ENCODE assay signal across 25 mouse cellular contexts in the genomic region with DNA sequence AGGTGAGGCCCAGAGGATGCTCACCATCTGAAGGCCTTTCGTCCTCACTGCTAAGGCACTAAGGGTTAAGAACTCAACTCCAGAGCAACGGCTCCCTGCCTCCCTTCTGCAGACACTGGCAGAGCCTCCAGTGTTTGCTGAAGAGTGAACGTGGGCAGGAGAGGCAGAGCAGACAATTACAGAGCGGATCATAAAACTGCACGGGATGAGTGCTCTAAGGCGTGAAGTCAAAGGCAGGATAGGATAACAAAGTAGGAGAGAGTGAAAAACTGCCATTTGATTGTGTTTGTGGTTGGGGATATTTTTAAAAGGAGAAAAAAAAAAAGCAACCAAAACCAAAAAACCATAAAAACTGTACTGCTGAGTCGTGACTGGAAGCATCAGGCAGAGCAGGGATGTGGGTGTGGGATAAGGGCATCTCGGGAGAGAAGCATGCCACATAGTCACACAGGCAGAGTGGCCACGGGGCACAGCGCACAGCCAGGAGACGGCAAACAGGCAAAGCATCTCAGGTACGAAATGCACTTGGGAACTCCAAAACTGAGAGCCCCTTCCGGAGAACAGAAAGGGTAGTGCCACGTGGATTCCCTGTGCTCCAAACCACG. TPM values are rescaled to one million over a fixed set of nuclear protein-coding genes. Genes with fewer than 3 reads are reported as not detected.
A peak's percentile ranks its signal among the peaks of the same experiment; 100 is the strongest.
DNase-seq lines count a peak whose midpoint lies in the region; ATAC-seq and TF ChIP-seq lines count a peak whose summit lies in the region.
"Had no signal": no experiment of that assay in that cellular context is flagged by ENCODE, and none has a peak within 500 bp of the region (broad histone marks: within the 10 kb centered on the region; RNA-seq: fewer than 3 reads in every experiment).

No protein-coding gene starts in this region.

- 28% methylated on average over 15 of the region's 15 CpGs for WGBS in kidney, embryonic 15.5 days
- WGBS in midbrain, embryonic 14.5 days = 70% methylated on average over 15 of the region's 15 CpGs
- 80% methylated on average over 15 of the region's 15 CpGs for WGBS in midbrain, embryonic 10.5 days

- H3K27ac ChIP-seq in kidney, embryonic 15.5 days = peak overlapping the region; percentile 66
- H3K27ac ChIP-seq in midbrain, embryonic 14.5 days (replicated peaks; ENCODE audit: low read depth, low read length) = no peak overlapping the region
- no peak overlapping the region for H3K27ac ChIP-seq in midbrain, embryonic 10.5 days (replicated peaks)
- H3K27ac ChIP-seq: embryonic facial prominence, embryonic 12.5 days; forebrain, embryonic 13.5 days; hindbrain, embryonic 12.5 days; limb, embryonic 15.5 days; liver, embryonic 15.5 days; macrophage; midbrain, embryonic 12.5 days; stomach, postnatal 0 days had no signal

- no peak overlapping the region for H3K4me3 ChIP-seq in kidney, embryonic 15.5 days (replicated peaks)
- H3K4me3 ChIP-seq in midbrain, embryonic 14.5 days (replicated peaks; ENCODE audit: low read depth, low read length) = no peak overlapping the region
- no peak overlapping the region for H3K4me3 ChIP-seq in midbrain, embryonic 10.5 days
- H3K4me3 ChIP-seq: embryonic facial prominence, embryonic 12.5 days; erythroblast, embryonic 14.5 days; forebrain, embryonic 13.5 days; hindbrain, embryonic 12.5 days; limb, embryonic 15.5 days; liver, embryonic 15.5 days; midbrain, embryonic 12.5 days had no signal

- TF ChIP-seq CTCF in Patski (IDR thresholded peaks at IDR 0.05) = no peak

- in situ Hi-C loops in Patski (cut with MboI; ENCODE audit: low pct_unique_long_range_greater_than_20kb) = no loop called here

- ATAC-seq in kidney, embryonic 15.5 days (replicated peaks; ENCODE audit: low FRiP score) = peak; percentile 67
- no peak for ATAC-seq in midbrain, embryonic 14.5 days (ENCODE audit: low FRiP score, low TSS enrichment)
- no peak for ATAC-seq in Patski
- ATAC-seq in CD4-positive, CD25-positive, alpha-beta regulatory T cell, adult 4 months = no peak
- ATAC-seq: activated CD4-positive, CD25-positive, alpha-beta regulatory T cell, adult 4 months; intestine, embryonic 16.5 days had no signal

- peak overlapping the region; percentile 33 for H3K4me2 ChIP-seq in kidney, embryonic 15.5 days
- no peak overlapping the region for H3K4me2 ChIP-seq in midbrain, embryonic 14.5 days (ENCODE audit: low read length)
- H3K4me2 ChIP-seq: embryonic facial prominence, embryonic 12.5 days; forebrain, embryonic 13.5 days; heart, embryonic 11.5 days; limb, embryonic 15.5 days; liver, embryonic 15.5 days; midbrain, embryonic 12.5 days had no signal

- H3K27me3 ChIP-seq in kidney, embryonic 15.5 days = no peaks in the 10 kb centered on the region
- H3K27me3 ChIP-seq in midbrain, embryonic 14.5 days (ENCODE audit: control insufficient read depth, insufficient read depth, low read length) = no peaks in the 10 kb centered on the region
- no peaks in the 10 kb centered on the region for H3K27me3 ChIP-seq in midbrain, embryonic 10.5 days (ENCODE audit: low read depth, poor library complexity, severe bottlenecking)
- no peaks in the 10 kb centered on the region for H3K27me3 ChIP-seq in Patski
- H3K27me3 ChIP-seq: embryonic facial prominence, embryonic 12.5 days; forebrain, embryonic 13.5 days; limb, embryonic 15.5 days; liver, embryonic 15.5 days; midbrain, embryonic 12.5 days had no signal

- peaks cover 20% of the 10 kb centered on the region; the same call in 1 of the 2 replicates for H3K36me3 ChIP-seq in kidney, embryonic 15.5 days
- H3K36me3 ChIP-seq in midbrain, embryonic 14.5 days (ENCODE audit: control insufficient read depth, insufficient read depth, low read length) = no peaks in the 10 kb centered on the region
- no peaks in the 10 kb centered on the region; the same call in 1 of the 2 replicates for H3K36me3 ChIP-seq in midbrain, embryonic 10.5 days
- H3K36me3 ChIP-seq: hindbrain, embryonic 12.5 days had no signal

- CTCF ChIA-PET in Patski (lab: Charles Lee) = interaction anchor here (0.8 kb wide), 1 partner anchor 29 kb away, joined by 3 read pairs; no protein-coding TSS in a partner anchor

- no peak for DNase-seq in kidney, adult 9 months
- DNase-seq in midbrain, embryonic 14.5 days = peak; percentile 39
- DNase-seq in midbrain, embryonic 10.5 days (ENCODE audit: low spot score) = no peak
- peak; percentile 22 for DNase-seq in Patski (ENCODE audit: low read depth, low spot score)
- peak; percentile 82 for DNase-seq in brain, adult 2 months (ENCODE audit: low read depth, low spot score)
- DNase-seq: cerebellum, adult 11 months; cerebellum, postnatal 10 days; heart, postnatal 10 days; kidney, postnatal 4 days; layer of hippocampus, postnatal 36 days; thymus, postnatal 14 days had no signal

- POLR2A ChIA-PET in Patski (lab: Charles Lee) = interaction anchor here (1.0 kb wide), 1 partner anchor 21 kb away, joined by 3 read pairs; no protein-coding TSS in a partner anchor

- H3K9ac ChIP-seq in kidney, embryonic 15.5 days = no peak overlapping the region
- H3K9ac ChIP-seq in midbrain, embryonic 14.5 days (replicated peaks; ENCODE audit: low read length) = no peak overlapping the region
- H3K9ac ChIP-seq: embryonic facial prominence, embryonic 12.5 days; forebrain, embryonic 13.5 days; hindbrain, embryonic 12.5 days; limb, embryonic 15.5 days; liver, embryonic 15.5 days; midbrain, embryonic 12.5 days had no signal

- H3K4me1 ChIP-seq in kidney, embryonic 15.5 days = peaks cover 49% of the 10 kb centered on the region
- H3K4me1 ChIP-seq in midbrain, embryonic 14.5 days (ENCODE audit: control insufficient read depth, insufficient read depth, low read length) = 0 out of 2 replicates have a peak, but pooled peaks cover 3% of the 10 kb centered on the region
- H3K4me1 ChIP-seq in midbrain, embryonic 10.5 days = peaks cover 4% of the 10 kb centered on the region; the same call in 1 of the 2 replicates

- H3K9me3 ChIP-seq in kidney, embryonic 15.5 days (replicated peaks) = no peaks in the 10 kb centered on the region
- no peaks in the 10 kb centered on the region for H3K9me3 ChIP-seq in midbrain, embryonic 14.5 days (ENCODE audit: control insufficient read depth, low read length)
- H3K9me3 ChIP-seq in midbrain, embryonic 10.5 days (replicated peaks) = no peaks in the 10 kb centered on the region
- H3K9me3 ChIP-seq: embryonic facial prominence, embryonic 12.5 days; forebrain, embryonic 13.5 days; hindbrain, embryonic 12.5 days; limb, embryonic 15.5 days; liver, embryonic 15.5 days; midbrain, embryonic 12.5 days had no signal

RNA-seq across cellular contexts. Expression of gene Lnx2, which starts 33.0 kb away (rescaled TPM):
- polyA plus RNA-seq in kidney, embryonic 15.5 days (2015; fragmentation: Nextera tagmentation; extraction: Ambion mirVana) = 14.6 and 15.4 TPM in 2 replicates
- polyA plus RNA-seq in midbrain, embryonic 14.5 days (2014; fragmentation: Nextera tagmentation; extraction: Ambion mirVana) = 4.1 and 5.2 TPM in 2 replicates
- polyA plus RNA-seq in midbrain, embryonic 10.5 days (2016; fragmentation: Nextera tagmentation; extraction: Ambion mirVana) = 7.6 and 7.7 TPM in 2 replicates
- 15.4 TPM for polyA plus RNA-seq in Patski (2021)
- polyA plus RNA-seq in CD4-positive, CD25-positive, alpha-beta regulatory T cell, adult 4 months (2017; shearing (Covaris generic)) = 10 to 100 TPM; 19.6 to 29.9 TPM

RNA-seq across cellular contexts. Expression of gene Polr1d, which starts 33.5 kb away (rescaled TPM):
- 139 and 154 TPM in 2 replicates for polyA plus RNA-seq in kidney, embryonic 15.5 days (2015; fragmentation: Nextera tagmentation; extraction: Ambion mirVana)
- 102 and 107 TPM in 2 replicates for polyA plus RNA-seq in midbrain, embryonic 14.5 days (2014; fragmentation: Nextera tagmentation; extraction: Ambion mirVana)
- polyA plus RNA-seq in midbrain, embryonic 10.5 days (2016; fragmentation: Nextera tagmentation; extraction: Ambion mirVana) = 113 and 130 TPM in 2 replicates
- 168 TPM for polyA plus RNA-seq in Patski (2021)
- polyA plus RNA-seq in CD4-positive, CD25-positive, alpha-beta regulatory T cell, adult 4 months (2017; shearing (Covaris generic)) = 100 to 1,000 TPM; 126 to 148 TPM

Comparison
In these comparisons a context has a peak if more than half of its experiments do, and no peak if none do; other contexts are left out.
1. DNase-seq: peak in midbrain, embryonic 14.5 days (single experiment), Patski (single experiment) and brain, adult 2 months (single experiment); none in kidney, adult 9 months (single experiment) and midbrain, embryonic 10.5 days (single experiment).